ENCODE assay signal across 8 mouse cellular contexts in the genomic region with DNA sequence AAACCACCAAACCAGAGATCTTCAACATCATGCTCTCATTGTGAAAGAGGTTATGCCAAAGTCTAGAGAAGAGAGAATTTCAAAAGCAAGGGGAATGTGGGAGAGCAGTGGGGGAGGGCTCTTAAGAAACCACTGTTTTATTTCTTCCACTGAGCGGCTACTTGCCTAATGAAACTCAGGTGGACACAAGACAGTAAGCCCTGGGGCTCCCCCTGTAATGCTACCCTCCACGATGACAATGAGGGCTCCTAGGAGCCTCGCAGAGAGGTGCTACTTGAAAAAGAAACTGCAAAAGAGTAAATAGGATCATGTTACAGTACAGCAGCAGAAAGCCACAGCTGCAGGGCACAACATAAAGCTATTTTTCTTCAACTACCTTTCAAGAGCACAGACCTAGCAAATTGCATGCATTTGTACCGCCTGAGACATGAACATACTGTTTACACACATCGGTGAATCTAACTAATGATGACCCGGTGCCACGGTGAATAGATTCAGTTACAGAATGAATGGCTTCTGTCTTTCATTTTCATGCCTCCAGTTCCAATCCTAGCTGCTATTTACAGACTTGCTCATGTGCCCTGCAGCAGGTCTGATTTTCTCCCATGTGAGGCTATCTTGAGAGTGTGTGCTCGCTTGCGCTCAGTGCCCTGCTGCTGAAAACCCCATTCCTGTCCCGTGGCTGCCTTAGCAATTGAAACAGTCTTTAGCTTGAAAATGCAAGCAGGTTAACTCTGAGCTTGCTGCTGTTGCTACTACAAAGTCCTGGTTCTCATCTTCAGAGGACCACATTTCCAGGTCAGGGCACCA. TPM values are rescaled to one million over a fixed set of nuclear protein-coding genes. Genes with fewer than 3 reads are reported as not detected.
DNase-seq lines count a peak whose midpoint lies in the region; ATAC-seq and TF ChIP-seq lines count a peak whose summit lies in the region.

No protein-coding gene starts in this region.

- H3K9me3 ChIP-seq in embryonic facial prominence, embryonic 15.5 days (replicated peaks) = no peaks in the 10 kb centered on the region
- 0 out of 2 replicates have a peak, but pooled peaks cover 5% of the 10 kb centered on the region for H3K9me3 ChIP-seq in hindbrain, embryonic 13.5 days
- H3K9me3 ChIP-seq in megakaryocyte, embryonic 14.5 days = peaks cover 5% of the 10 kb centered on the region; the same call in 1 of the 2 replicates

- no peak for DNase-seq in spleen, adult 18-20 months
- DNase-seq in urinary bladder, postnatal 4 days (ENCODE audit: low spot score in 2 of 2) = no peak
- DNase-seq in layer of hippocampus, adult 18-20 months (ENCODE audit: low spot score in 2 of 2) = no peak
- DNase-seq in urinary bladder, adult 18-20 months (ENCODE audit: low spot score in 2 of 2) = no peak

- under 1% methylated on average over 10 of the region's 10 CpGs for WGBS in embryonic facial prominence, embryonic 15.5 days
- WGBS in hindbrain, embryonic 13.5 days = 3% methylated on average over 10 of the region's 10 CpGs

- no peaks in the 10 kb centered on the region; the same call in 1 of the 2 replicates for H3K4me1 ChIP-seq in bone marrow macrophage, adult 2 months (ENCODE audit: control insufficient read depth, insufficient read depth, low read length)
- H3K4me1 ChIP-seq in embryonic facial prominence, embryonic 15.5 days = peaks cover 19% of the 10 kb centered on the region
- peaks cover 24% of the 10 kb centered on the region for H3K4me1 ChIP-seq in hindbrain, embryonic 13.5 days (replicated peaks)
- H3K4me1 ChIP-seq in megakaryocyte, embryonic 14.5 days = peaks cover 23% of the 10 kb centered on the region

- H3K4me3 ChIP-seq in bone marrow macrophage, adult 2 months (ENCODE audit: insufficient read depth, low read length) = peak overlapping the region; percentile 33; the same call in 1 of the 2 replicates
- peak overlapping the region; percentile 59 for H3K4me3 ChIP-seq in embryonic facial prominence, embryonic 15.5 days (replicated peaks)
- H3K4me3 ChIP-seq in hindbrain, embryonic 13.5 days = peak overlapping the region; percentile 52
- peak overlapping the region; percentile 86 for H3K4me3 ChIP-seq in megakaryocyte, embryonic 14.5 days (replicated peaks)

- peak overlapping the region; percentile 47 for H3K9ac ChIP-seq in embryonic facial prominence, embryonic 15.5 days
- H3K9ac ChIP-seq in hindbrain, embryonic 13.5 days = peak overlapping the region; percentile 55; the same call in 1 of the 2 replicates

- no peak for TF ChIP-seq CTCF in bone marrow macrophage, adult 2 months (IDR thresholded peaks at IDR 0.05; ENCODE audit: low read depth, low read length)

- H3K36me3 ChIP-seq in embryonic facial prominence, embryonic 15.5 days = no peaks in the 10 kb centered on the region
- H3K36me3 ChIP-seq in hindbrain, embryonic 13.5 days = no peaks in the 10 kb centered on the region
- H3K36me3 ChIP-seq in megakaryocyte, embryonic 14.5 days (replicated peaks; ENCODE audit: low read length) = no peaks in the 10 kb centered on the region

- TF ChIP-seq POLR2A in bone marrow macrophage, adult 2 months (IDR thresholded peaks at IDR 0.05; ENCODE audit: borderline replicate concordance, low read depth, low read length) = no peak

- H3K4me2 ChIP-seq in embryonic facial prominence, embryonic 15.5 days (replicated peaks) = peak overlapping the region; percentile 67
- peak overlapping the region; percentile 92 for H3K4me2 ChIP-seq in hindbrain, embryonic 13.5 days

- peak; percentile 32 for ATAC-seq in embryonic facial prominence, embryonic 15.5 days (ENCODE audit: insufficient number of reproducible peaks, low FRiP score, low TSS enrichment, low read depth)
- ATAC-seq in hindbrain, embryonic 13.5 days (ENCODE audit: low FRiP score) = no peak

- no peaks in the 10 kb centered on the region for H3K27me3 ChIP-seq in embryonic facial prominence, embryonic 15.5 days
- peaks cover 12% of the 10 kb centered on the region for H3K27me3 ChIP-seq in hindbrain, embryonic 13.5 days
- peaks cover 20% of the 10 kb centered on the region for H3K27me3 ChIP-seq in megakaryocyte, embryonic 14.5 days (replicated peaks)

- no peak overlapping the region for H3K27ac ChIP-seq in bone marrow macrophage, adult 2 months (ENCODE audit: insufficient read depth, low read depth, low read length)
- peak overlapping the region; percentile 86 for H3K27ac ChIP-seq in embryonic facial prominence, embryonic 15.5 days (replicated peaks)
- no peak overlapping the region for H3K27ac ChIP-seq in hindbrain, embryonic 13.5 days

RNA-seq across cellular contexts. Expression of a gene that starts 1.3 kb away (rescaled TPM):
- polyA plus RNA-seq in bone marrow macrophage, adult 2 months (2012; ENCODE audit: insufficient read depth, insufficient read length, missing spikeins) = 0.69 TPM in 1 of 2 replicates, not detected in the other
- polyA plus RNA-seq in embryonic facial prominence, embryonic 15.5 days (2015; fragmentation: Nextera tagmentation; extraction: Ambion mirVana) = 26.4 and 27.2 TPM in 2 replicates
- 2.6 and 2.9 TPM in 2 replicates for polyA plus RNA-seq in hindbrain, embryonic 13.5 days (2015; fragmentation: Nextera tagmentation; extraction: Ambion mirVana)
- polyA plus RNA-seq in megakaryocyte, embryonic 14.5 days (2012; ENCODE audit: insufficient read depth, low replicate concordance) = 0.80 TPM in 1 of 2 replicates, not detected in the other
- 1 to 10 TPM; 1.5 to 2.1 TPM for total RNA-seq in layer of hippocampus, adult 18-20 months (2021)

Comparison
In these comparisons a context has a peak if more than half of its experiments do, and no peak if none do; other contexts are left out.
1. H3K4me3 ChIP-seq: peak in every context shown above with its lines; median percentile 86 in megakaryocyte, embryonic 14.5 days; 59 in embryonic facial prominence, embryonic 15.5 days; 52 in hindbrain, embryonic 13.5 days; 33 in bone marrow macrophage, adult 2 months.